Mouse (Mus musculus): Measurements from ENCODE around the gene Olfr961.

Gene Olfr961

GRCm38 (mm10) chr9:39644785-39645184 lies at the start of gene Olfr961:
Gene Olfr961, plus strand, starts transcription at chr9:39645085.
- DNase-seq (ENCODE audit: low spot score in 2 of 2), result no peak

- DNase-seq (ENCODE audit: low spot score in 2 of 2), result no peak
Measured at GRCm38 (mm10) chr9:39602536-39603332, 42.2 kb upstream of the Olfr961 start.

- DNase-seq (ENCODE audit: low spot score in 2 of 2), result no peak
Measured at GRCm38 (mm10) chr9:39603333-39603845, 41.5 kb upstream of the Olfr961 start.

GRCm38 (mm10) chr9:39603999-39604453 lies 40.9 kb upstream of the Olfr961 start, which contains the start of gene AW551984:
Gene AW551984, minus strand, starts transcription at chr9:39604403.
- DNase-seq (ENCODE audit: low spot score in 2 of 2), result no peak

GRCm38 (mm10) chr9:39608497-39608896 lies 36.4 kb upstream of the Olfr961 start:
- DNase-seq (ENCODE audit: low spot score in 2 of 2), result no peak

GRCm38 (mm10) chr9:39610355-39610754 lies 34.5 kb upstream of the Olfr961 start, which contains the start of gene Olfr148:
Gene Olfr148, plus strand, starts transcription at chr9:39610655.
- no peak for DNase-seq (ENCODE audit: low spot score in 2 of 2)

- no peak for DNase-seq (ENCODE audit: low spot score in 2 of 2)
Measured at GRCm38 (mm10) chr9:39611953-39612352, 32.9 kb upstream of the Olfr961 start.

GRCm38 (mm10) chr9:39621073-39621472 lies 23.8 kb upstream of the Olfr961 start, which contains the start of gene Olfr960:
Gene Olfr960, plus strand, starts transcription at chr9:39621373.
- no peak for DNase-seq (ENCODE audit: low spot score in 2 of 2)

GRCm38 (mm10) chr9:39623783-39624182 lies 21.1 kb upstream of the Olfr961 start:
- DNase-seq (ENCODE audit: low spot score in 2 of 2), result no peak

GRCm38 (mm10) chr9:39624711-39625110 lies 20.2 kb upstream of the Olfr961 start:
- DNase-seq (ENCODE audit: low spot score in 2 of 2), result no peak

- no peak for DNase-seq (ENCODE audit: low spot score in 2 of 2)
Measured at GRCm38 (mm10) chr9:39629069-39629468, 15.8 kb upstream of the Olfr961 start.

GRCm38 (mm10) chr9:39633913-39634594 lies 10.8 kb upstream of the Olfr961 start:
- no peak for DNase-seq (ENCODE audit: low spot score in 2 of 2)

GRCm38 (mm10) chr9:39647382-39647781 lies 2.5 kb downstream of the Olfr961 start:
- DNase-seq (ENCODE audit: low spot score in 2 of 2), result no peak

- DNase-seq (ENCODE audit: low spot score in 2 of 2), result no peak
Measured at GRCm38 (mm10) chr9:39654756-39655396, 10.0 kb downstream of the Olfr961 start.

- DNase-seq (ENCODE audit: low spot score in 2 of 2), result no peak
Measured at GRCm38 (mm10) chr9:39666905-39667304, 22.0 kb downstream of the Olfr961 start, which contains the start of gene Olfr963. Gene Olfr963, plus strand, starts transcription at chr9:39667205.

- DNase-seq (ENCODE audit: low spot score in 2 of 2), result no peak
Measured at GRCm38 (mm10) chr9:39669723-39670122, 24.8 kb downstream of the Olfr961 start.

- DNase-seq (ENCODE audit: low spot score in 2 of 2), result no peak
Measured at GRCm38 (mm10) chr9:39674820-39675219, 29.9 kb downstream of the Olfr961 start.

- DNase-seq (ENCODE audit: low spot score in 2 of 2), result no peak
Measured at GRCm38 (mm10) chr9:39678557-39678956, 33.7 kb downstream of the Olfr961 start.

GRCm38 (mm10) chr9:39679280-39679679 lies 34.4 kb downstream of the Olfr961 start:
- no peak for DNase-seq (ENCODE audit: low spot score in 2 of 2)
